Mouse (Mus musculus): ENCODE results near the gene Myd88. TPM values are rescaled to one million over a fixed set of nuclear protein-coding genes. Genes with fewer than 3 reads are reported as not detected.
A peak's percentile ranks its signal among the peaks of the same experiment; 100 is the strongest.

Myd88 gene
- polyA plus RNA-seq, 1 experiment, result 4.4 TPM

- no peak for DNase-seq (ENCODE audit: low read depth)
- TF ChIP-seq POLR2A (IDR thresholded peaks at IDR 0.05; ENCODE audit: borderline replicate concordance, extremely low read depth, insufficient read depth, insufficient read length, poor library complexity, severe bottlenecking) (no peak), CTCF (IDR thresholded peaks at IDR 0.05; ENCODE audit: borderline replicate concordance, extremely low read depth, insufficient read depth, insufficient read length) (no peak)
These were observed 20.2 kb upstream of the Myd88 start for GRCm38 (mm10) chr9:119361416-119361815.

- DNase-seq (ENCODE audit: low read depth), result peak; percentile 9
- TF ChIP-seq POLR2A (IDR thresholded peaks at IDR 0.05; ENCODE audit: borderline replicate concordance, extremely low read depth, insufficient read depth, insufficient read length, poor library complexity, severe bottlenecking) (no peak), CTCF (IDR thresholded peaks at IDR 0.05; ENCODE audit: borderline replicate concordance, extremely low read depth, insufficient read depth, insufficient read length) (no peak)
These were observed 16.8 kb upstream of the Myd88 start for GRCm38 (mm10) chr9:119358058-119358429.

GRCm38 (mm10) chr9:119357331-119358057 is 16.3 kb upstream of the Myd88 start, which contains the start of gene Xylb:
Xylb (plus strand) TSS chr9:119357381.
- DNase-seq (ENCODE audit: low read depth), result peak; percentile 92
- TF ChIP-seq POLR2A (IDR thresholded peaks at IDR 0.05; ENCODE audit: borderline replicate concordance, extremely low read depth, insufficient read depth, insufficient read length, poor library complexity, severe bottlenecking) (0 out of 2 replicates have a peak, but pooled peaks have one; percentile 33), CTCF (IDR thresholded peaks at IDR 0.05; ENCODE audit: borderline replicate concordance, extremely low read depth, insufficient read depth, insufficient read length) (peak; percentile 83)

- TF ChIP-seq CTCF (IDR thresholded peaks at IDR 0.05; ENCODE audit: borderline replicate concordance, extremely low read depth, insufficient read depth, insufficient read length), result no peak
- no peak for TF ChIP-seq POLR2A (IDR thresholded peaks at IDR 0.05; ENCODE audit: borderline replicate concordance, extremely low read depth, insufficient read depth, insufficient read length, poor library complexity, severe bottlenecking)
- DNase-seq (ENCODE audit: low read depth), result peak; percentile 6
These were observed 14.7 kb upstream of the Myd88 start for GRCm38 (mm10) chr9:119355943-119356342.

- TF ChIP-seq CTCF (IDR thresholded peaks at IDR 0.05; ENCODE audit: borderline replicate concordance, extremely low read depth, insufficient read depth, insufficient read length), result no peak
- TF ChIP-seq POLR2A (IDR thresholded peaks at IDR 0.05; ENCODE audit: borderline replicate concordance, extremely low read depth, insufficient read depth, insufficient read length, poor library complexity, severe bottlenecking), result no peak
- DNase-seq (ENCODE audit: low read depth), result no peak
These were observed 12.7 kb upstream of the Myd88 start for GRCm38 (mm10) chr9:119353926-119354325.

- TF ChIP-seq POLR2A (IDR thresholded peaks at IDR 0.05; ENCODE audit: borderline replicate concordance, extremely low read depth, insufficient read depth, insufficient read length, poor library complexity, severe bottlenecking), result no peak
- TF ChIP-seq CTCF (IDR thresholded peaks at IDR 0.05; ENCODE audit: borderline replicate concordance, extremely low read depth, insufficient read depth, insufficient read length), result peak; percentile 72
These were observed 10.8 kb upstream of the Myd88 start for GRCm38 (mm10) chr9:119352060-119352459.

GRCm38 (mm10) chr9:119350947-119351705 is 9.9 kb upstream of the Myd88 start:
- no peak for DNase-seq (ENCODE audit: low read depth)
- TF ChIP-seq CTCF (IDR thresholded peaks at IDR 0.05; ENCODE audit: borderline replicate concordance, extremely low read depth, insufficient read depth, insufficient read length) (no peak), POLR2A (IDR thresholded peaks at IDR 0.05; ENCODE audit: borderline replicate concordance, extremely low read depth, insufficient read depth, insufficient read length, poor library complexity, severe bottlenecking) (no peak)

More at GRCm38 (mm10) chr9:119352060-119352459, 10.8 kb upstream of the Myd88 start:
- DNase-seq (ENCODE audit: low read depth), result peak; percentile 61

- no peak for TF ChIP-seq CTCF (IDR thresholded peaks at IDR 0.05; ENCODE audit: borderline replicate concordance, extremely low read depth, insufficient read depth, insufficient read length)
- no peak for TF ChIP-seq POLR2A (IDR thresholded peaks at IDR 0.05; ENCODE audit: borderline replicate concordance, extremely low read depth, insufficient read depth, insufficient read length, poor library complexity, severe bottlenecking)
These were observed 9.3 kb upstream of the Myd88 start for GRCm38 (mm10) chr9:119350531-119350930.

GRCm38 (mm10) chr9:119346376-119346775 is 5.2 kb upstream of the Myd88 start:
- no peak for DNase-seq (ENCODE audit: low read depth)
- TF ChIP-seq CTCF (IDR thresholded peaks at IDR 0.05; ENCODE audit: borderline replicate concordance, extremely low read depth, insufficient read depth, insufficient read length), result no peak
- no peak for TF ChIP-seq POLR2A (IDR thresholded peaks at IDR 0.05; ENCODE audit: borderline replicate concordance, extremely low read depth, insufficient read depth, insufficient read length, poor library complexity, severe bottlenecking)

More at GRCm38 (mm10) chr9:119350531-119350930, 9.3 kb upstream of the Myd88 start:
- no peak for DNase-seq (ENCODE audit: low read depth)

GRCm38 (mm10) chr9:119342728-119343127 is 1.5 kb upstream of the Myd88 start:
- TF ChIP-seq POLR2A (IDR thresholded peaks at IDR 0.05; ENCODE audit: borderline replicate concordance, extremely low read depth, insufficient read depth, insufficient read length, poor library complexity, severe bottlenecking) (no peak), CTCF (IDR thresholded peaks at IDR 0.05; ENCODE audit: borderline replicate concordance, extremely low read depth, insufficient read depth, insufficient read length) (no peak)
- no peak for DNase-seq (ENCODE audit: low read depth)

GRCm38 (mm10) chr9:119340212-119340580 is 1.0 kb downstream of the Myd88 start:
- no peak for TF ChIP-seq POLR2A (IDR thresholded peaks at IDR 0.05; ENCODE audit: borderline replicate concordance, extremely low read depth, insufficient read depth, insufficient read length, poor library complexity, severe bottlenecking)
- no peak for TF ChIP-seq CTCF (IDR thresholded peaks at IDR 0.05; ENCODE audit: borderline replicate concordance, extremely low read depth, insufficient read depth, insufficient read length)
- peak; percentile 3 for DNase-seq (ENCODE audit: low read depth)

Data from brain, embryonic 14.5 days (tissue).